Mouse (Mus musculus): ENCODE data around the gene Hspa4. TPM values are rescaled to one million over a fixed set of nuclear protein-coding genes. Genes with fewer than 3 reads are reported as not detected.
A peak's percentile ranks its signal among the peaks of the same experiment; 100 is the strongest.

Hspa4 gene
- total RNA-seq, 2 experiments from 2014 or later: 114 to 598 TPM

DNA sequence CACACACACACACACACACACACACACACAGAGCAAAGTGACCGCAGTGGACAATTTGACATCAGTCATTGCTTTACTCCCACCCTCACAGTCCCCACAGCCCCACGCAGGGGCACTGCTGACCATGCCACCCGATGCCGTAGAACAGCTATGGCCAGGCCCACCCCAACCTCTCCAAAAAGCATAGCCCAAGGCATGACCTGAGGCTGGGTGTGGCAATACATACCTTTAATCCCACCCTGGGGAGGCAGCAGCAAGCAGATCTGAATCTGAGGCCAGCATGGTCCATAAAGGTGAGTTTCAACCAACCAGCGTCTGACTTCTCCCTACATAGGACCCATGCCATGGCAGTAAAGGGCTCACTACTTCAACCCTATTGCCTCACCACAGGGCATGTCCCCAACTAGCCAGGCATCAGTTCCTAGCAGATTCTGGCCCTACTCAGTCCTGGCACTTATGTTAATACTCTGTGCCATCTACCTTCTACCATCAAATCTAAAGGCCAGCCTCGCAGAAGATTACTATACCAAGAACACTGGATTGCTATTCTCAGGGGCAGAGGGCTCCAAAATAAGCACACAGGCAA, 41.1 kb downstream of the Hspa4 start:
- ATAC-seq (replicated peaks; ENCODE audit: low FRiP score, low TSS enrichment, poor library complexity, severe bottlenecking): no peak

DNA sequence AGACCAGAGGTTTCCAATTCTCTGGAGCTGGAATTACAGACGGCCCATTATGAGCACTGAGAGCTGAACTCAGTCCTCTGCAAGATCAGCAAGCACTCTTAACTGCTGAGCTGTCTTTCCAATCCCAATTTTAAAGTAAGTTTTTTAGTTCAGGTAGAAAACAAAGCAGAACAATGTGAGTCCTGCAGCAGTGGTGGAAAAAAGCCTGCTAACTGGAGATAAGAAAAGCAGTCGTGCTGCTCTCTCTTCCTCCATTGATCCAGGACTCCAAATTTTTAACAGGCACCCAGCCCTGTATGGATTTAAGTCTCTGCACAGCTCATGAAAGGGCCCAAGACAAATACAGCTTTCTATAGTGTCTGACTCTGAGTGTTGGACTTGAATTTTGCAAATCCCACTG, 43.3 kb downstream of the Hspa4 start:
- no peak for ATAC-seq (replicated peaks; ENCODE audit: low FRiP score, low TSS enrichment, poor library complexity, severe bottlenecking)

DNA sequence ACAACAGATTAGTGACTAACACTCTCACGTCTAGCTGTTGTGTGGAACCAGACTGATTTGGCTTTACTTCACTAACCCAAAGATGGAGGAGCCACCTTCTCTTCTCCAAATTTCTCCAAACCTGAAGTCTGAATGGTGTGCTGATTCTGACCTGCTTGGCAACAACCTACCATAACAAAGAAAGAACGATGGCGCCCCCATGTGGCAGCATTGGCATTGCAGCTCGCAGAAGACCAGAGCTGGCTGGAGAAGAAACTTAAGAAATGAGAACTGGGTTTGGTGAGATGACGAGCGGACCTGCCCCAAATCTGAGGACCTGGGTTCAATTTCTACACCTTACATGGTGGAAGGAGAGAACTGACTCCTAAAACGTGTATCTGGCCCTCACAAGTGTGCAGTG, 45.3 kb downstream of the Hspa4 start:
- ATAC-seq (replicated peaks; ENCODE audit: low FRiP score, low TSS enrichment, poor library complexity, severe bottlenecking): 0 out of 2 replicates have a peak, but pooled peaks have one; percentile 28

DNA sequence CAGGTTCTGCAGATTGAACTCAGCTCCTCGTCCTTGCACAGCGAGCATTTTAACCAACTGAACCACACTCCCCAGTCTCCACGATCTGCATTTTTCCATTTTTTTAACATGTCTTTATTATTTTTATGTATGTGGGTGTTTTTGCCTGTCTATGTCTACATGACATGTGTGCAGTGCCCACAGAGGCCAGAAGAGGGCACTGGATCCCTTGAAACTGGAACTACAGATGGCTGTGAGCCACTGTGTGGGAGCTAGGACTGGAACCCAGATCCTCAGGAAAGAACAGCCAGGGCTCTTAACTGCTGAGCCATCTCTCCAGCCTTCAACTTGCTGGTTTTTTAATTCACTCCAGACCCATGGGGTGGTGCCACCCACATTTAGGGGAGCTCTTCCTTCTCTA, 45.8 kb downstream of the Hspa4 start:
- peak; percentile 25; the same call in 1 of the 2 replicates for ATAC-seq (replicated peaks; ENCODE audit: low FRiP score, low TSS enrichment, poor library complexity, severe bottlenecking)

DNA sequence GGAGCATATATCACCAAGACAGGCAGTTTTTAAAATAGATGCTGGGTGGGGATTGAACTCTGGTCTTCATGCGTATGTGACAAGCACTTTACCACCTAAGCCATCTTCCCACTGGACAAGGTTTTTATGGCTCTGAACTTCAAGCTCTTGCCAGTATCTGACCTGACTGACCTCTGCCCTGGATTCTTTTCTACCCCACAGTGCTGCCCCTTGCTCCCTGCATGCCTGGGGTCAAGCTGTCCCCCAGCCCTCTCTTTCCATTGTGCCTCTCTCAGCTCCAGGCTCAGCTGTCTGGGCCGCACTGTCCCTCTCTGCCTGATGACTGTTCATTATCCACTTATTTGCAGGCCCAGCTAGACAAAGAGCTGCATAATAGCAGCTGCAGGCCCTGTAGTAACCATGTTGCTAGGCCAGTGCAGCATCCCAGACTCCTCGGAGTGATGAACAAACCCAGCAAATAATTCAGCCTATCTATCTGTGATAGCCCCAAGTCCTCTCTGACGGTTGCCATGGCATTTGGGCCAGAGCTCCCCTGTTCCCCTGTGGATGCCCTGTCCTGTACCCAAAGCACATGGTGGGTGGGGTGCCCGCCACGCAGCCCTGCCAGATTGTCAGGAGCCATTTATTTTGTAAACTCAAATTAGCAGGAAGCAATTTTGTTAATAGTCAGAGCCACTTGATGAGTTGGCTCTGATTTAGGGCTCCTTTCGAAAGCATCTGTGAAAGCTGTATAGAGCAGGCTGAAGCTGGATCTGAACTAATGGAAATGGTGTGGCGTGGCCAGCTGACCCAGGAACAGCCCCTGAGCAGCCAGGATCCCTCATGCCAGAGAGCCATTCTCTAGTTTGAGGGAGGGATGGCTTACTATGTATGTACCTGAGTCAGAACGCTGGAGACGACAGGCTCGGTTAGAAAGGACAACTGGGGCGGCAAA, 47.8 kb downstream of the Hspa4 start:
- no peak for ATAC-seq (replicated peaks; ENCODE audit: low FRiP score, low TSS enrichment, poor library complexity, severe bottlenecking)

DNA sequence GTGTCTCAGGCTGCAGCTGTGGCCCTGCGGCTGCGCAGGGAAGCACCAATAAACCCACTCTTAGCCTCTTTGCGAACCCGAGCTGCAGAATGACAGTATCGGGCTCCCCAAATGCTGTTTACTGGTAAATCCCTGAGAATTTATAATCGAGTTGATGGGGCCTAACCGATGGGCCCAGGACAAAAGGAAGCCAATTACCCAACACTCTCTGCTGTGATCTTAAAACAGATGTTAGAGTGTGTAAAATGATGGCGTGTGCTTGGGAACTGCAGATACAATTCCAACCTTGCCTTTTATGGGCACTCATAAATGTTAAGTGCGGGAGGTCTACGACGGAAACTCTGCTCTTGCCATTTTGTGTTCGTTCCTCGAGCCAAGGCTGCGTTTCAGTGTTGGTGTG, 49.5 kb downstream of the Hspa4 start:
- ATAC-seq (replicated peaks; ENCODE audit: low FRiP score, low TSS enrichment, poor library complexity, severe bottlenecking): no peak

DNA sequence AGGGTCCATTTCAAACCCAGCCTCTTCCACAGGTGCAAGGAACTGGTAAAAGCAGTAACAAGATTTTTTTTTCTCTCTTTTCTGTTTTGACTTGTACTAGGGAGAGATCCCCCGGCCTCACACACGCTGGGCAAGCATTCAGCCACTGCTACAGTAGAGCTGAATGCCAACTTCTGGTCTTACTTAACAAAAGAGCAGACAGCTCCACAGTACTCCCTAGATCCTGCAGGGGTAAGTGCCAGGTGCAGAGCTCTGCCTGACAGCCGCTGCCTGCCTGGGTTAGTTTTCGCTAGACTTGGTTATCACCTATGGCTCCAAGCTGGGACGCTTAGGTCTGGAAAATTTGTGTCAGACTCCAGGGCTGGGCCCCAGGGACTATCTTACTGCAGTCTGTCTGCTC, 50.6 kb downstream of the Hspa4 start:
- ATAC-seq (replicated peaks; ENCODE audit: low FRiP score, low TSS enrichment, poor library complexity, severe bottlenecking): no peak

DNA sequence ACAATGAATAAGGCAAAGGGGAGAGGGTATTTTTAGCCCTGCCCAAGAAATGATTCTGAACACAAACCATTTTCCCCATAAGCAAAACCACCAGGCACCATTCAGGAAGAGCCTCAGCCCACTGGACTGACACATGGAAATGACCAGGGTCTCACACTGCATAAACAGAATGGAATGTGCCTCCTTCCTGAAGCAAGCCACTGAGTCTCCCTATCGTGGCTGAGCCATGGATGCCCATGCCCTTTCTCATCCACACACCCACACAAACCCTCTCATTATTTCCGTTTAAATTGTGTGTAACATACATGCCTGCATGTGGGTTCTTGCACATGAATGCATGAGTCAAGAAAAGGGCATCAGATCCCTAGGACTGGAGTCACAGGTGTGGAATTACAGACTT, 54.7 kb downstream of the Hspa4 start:
- ATAC-seq (replicated peaks; ENCODE audit: low FRiP score, low TSS enrichment, poor library complexity, severe bottlenecking): no peak

DNA sequence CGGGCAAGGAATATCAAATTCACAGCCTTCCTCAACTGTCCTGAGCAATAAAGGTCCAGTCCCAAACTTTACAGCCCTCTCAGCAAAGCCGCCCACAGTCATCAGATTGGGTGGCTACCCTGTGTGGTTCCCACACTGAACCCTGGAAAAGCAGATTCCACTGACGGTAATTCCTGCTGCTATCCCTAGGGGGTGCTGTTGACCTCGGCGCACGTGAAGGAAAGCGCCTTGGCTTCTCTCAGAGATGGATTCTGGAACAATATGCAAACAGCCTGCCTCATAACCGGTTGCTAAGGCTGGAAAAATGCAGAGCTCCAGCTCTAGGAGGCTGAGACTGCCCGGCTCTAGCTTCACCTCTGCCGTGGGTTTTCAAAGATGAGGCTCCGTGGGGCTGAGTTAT, 57.1 kb downstream of the Hspa4 start:
- ATAC-seq (replicated peaks; ENCODE audit: low FRiP score, low TSS enrichment, poor library complexity, severe bottlenecking): no peak

DNA sequence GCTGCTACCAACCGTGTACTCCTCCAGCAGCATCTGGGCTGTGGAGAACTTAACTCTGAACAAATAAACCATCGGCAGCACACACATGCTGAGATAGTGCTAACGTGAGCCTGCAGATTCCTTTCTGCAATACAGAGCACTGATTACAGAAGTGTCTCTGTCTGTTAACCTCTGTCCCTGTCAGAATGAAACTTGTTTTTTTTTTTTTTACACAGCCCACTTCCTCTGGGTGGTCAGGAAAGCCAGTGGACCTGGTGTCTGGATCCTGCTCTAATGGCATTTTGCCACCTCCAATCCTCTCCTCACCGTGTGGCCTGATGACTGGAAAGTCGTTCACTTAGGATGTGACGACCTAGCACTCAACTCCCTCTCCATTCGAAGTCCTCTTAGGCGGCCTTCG, 66.7 kb downstream of the Hspa4 start:
- no peak for ATAC-seq (replicated peaks; ENCODE audit: low FRiP score, low TSS enrichment, poor library complexity, severe bottlenecking)

DNA sequence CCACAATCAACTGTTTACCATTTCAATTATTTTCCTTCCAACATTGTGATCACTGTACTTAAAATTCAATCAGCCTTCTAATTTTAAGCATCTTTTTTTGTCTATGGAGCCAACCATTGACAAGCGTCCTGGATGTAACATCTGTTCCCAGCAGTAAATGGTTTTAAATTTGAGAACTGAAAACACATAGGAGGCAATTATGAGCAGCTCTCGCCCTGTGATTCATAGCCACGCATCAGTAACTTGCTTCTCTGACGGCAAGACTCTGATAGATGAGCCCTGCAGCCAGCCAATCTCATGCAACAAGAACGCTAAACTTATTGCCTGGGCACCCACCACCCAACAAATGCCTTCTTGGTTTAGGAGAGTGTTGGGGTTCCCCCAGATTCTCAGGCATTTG, 68.4 kb downstream of the Hspa4 start:
- no peak for ATAC-seq (replicated peaks; ENCODE audit: low FRiP score, low TSS enrichment, poor library complexity, severe bottlenecking)

DNA sequence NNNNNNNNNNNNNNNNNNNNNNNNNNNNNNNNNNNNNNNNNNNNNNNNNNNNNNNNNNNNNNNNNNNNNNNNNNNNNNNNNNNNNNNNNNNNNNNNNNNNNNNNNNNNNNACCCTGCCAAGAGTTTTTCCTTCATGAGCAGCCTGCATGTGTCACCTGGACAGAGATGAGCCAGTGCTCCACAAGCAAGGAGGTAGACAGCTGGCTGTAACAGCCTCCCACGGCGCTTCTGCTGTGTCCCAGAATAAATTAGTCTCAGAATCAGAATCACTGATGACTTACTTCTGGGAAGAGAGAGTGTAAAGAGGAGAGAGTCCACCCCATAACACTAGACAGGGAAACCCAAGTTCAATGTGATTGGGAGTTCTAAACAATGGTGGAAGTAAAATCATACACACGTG, 71.2 kb downstream of the Hspa4 start:
- ATAC-seq (replicated peaks; ENCODE audit: low FRiP score, low TSS enrichment, poor library complexity, severe bottlenecking): no peak

DNA sequence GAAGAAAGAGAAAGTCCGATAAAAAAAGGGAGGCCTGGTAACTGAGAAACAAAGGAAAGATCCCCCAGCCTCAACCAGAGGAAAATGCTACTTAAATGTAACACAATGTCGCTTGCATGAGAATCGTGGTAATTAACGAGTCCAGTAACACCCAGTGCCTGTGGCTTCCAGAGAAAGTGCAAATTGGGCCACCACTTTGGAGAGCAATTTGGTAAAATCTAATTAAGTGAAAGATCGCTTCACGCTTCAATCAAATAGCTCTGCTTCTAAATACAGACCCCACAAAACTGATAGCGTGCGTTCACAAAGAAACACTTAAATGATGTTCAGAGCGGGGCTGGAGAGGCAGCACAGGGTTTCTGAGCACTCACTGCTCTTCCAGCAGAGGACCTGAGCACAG, 89.4 kb downstream of the Hspa4 start:
- ATAC-seq (replicated peaks; ENCODE audit: low FRiP score, low TSS enrichment, poor library complexity, severe bottlenecking): no peak

Other genes with a start within 250 kb of the Hspa4 start
- gene Zcchc10, start 24.2 kb upstream of the Hspa4 start, total RNA-seq (2014; fragmentation: Nextera tagmentation): 14.9 and 27.5 TPM in 2 replicates
- gene Zcchc10, start 24.2 kb upstream of the Hspa4 start, total RNA-seq (2017): 3.8 and 8.7 TPM in 2 replicates
- 55.8 and 78.3 TPM in 2 replicates for gene Aff4, start 50.4 kb upstream of the Hspa4 start, total RNA-seq (2014; fragmentation: Nextera tagmentation)
- gene Aff4, start 50.4 kb upstream of the Hspa4 start, total RNA-seq (2017): 39.1 and 45.0 TPM in 2 replicates
- 2.6 TPM in 1 of 2 replicates, not detected in the other for gene Leap2, start 122.7 kb upstream of the Hspa4 start, total RNA-seq (2014; fragmentation: Nextera tagmentation)
- not detected in 2 replicates for gene Leap2, start 122.7 kb upstream of the Hspa4 start, total RNA-seq (2017)
- gene Uqcrq, start 130.4 kb upstream of the Hspa4 start, total RNA-seq (2014; fragmentation: Nextera tagmentation): 289 and 326 TPM in 2 replicates
- 30.9 and 67.9 TPM in 2 replicates for gene Uqcrq, start 130.4 kb upstream of the Hspa4 start, total RNA-seq (2017)
- 0.24 and 0.32 TPM in 2 replicates for gene Gdf9, start 130.6 kb upstream of the Hspa4 start, total RNA-seq (2014; fragmentation: Nextera tagmentation)
- gene Gdf9, start 130.6 kb upstream of the Hspa4 start, total RNA-seq (2017): 0.42 and 0.80 TPM in 2 replicates
- not detected in 2 replicates for gene Gm10447, start 156.7 kb upstream of the Hspa4 start, total RNA-seq (2014; fragmentation: Nextera tagmentation)
- gene Gm10447, start 156.7 kb upstream of the Hspa4 start, total RNA-seq (2017): not detected in 2 replicates
- gene Shroom1, start 156.7 kb upstream of the Hspa4 start, total RNA-seq (2014; fragmentation: Nextera tagmentation): not detected in 2 replicates
- gene Shroom1, start 156.7 kb upstream of the Hspa4 start, total RNA-seq (2017): not detected in 2 replicates
- not detected in 2 replicates for gene Gm9837, start 170.0 kb upstream of the Hspa4 start, total RNA-seq (2014; fragmentation: Nextera tagmentation)
- not detected in 2 replicates for gene Gm9837, start 170.0 kb upstream of the Hspa4 start, total RNA-seq (2017)
- gene Gm9945, start 179.7 kb upstream of the Hspa4 start, total RNA-seq (2014; fragmentation: Nextera tagmentation): not detected in 2 replicates
- gene Gm9945, start 179.7 kb upstream of the Hspa4 start, total RNA-seq (2017): not detected in 2 replicates
- 3.9 and 7.0 TPM in 2 replicates for gene Sowaha, start 179.8 kb upstream of the Hspa4 start, total RNA-seq (2014; fragmentation: Nextera tagmentation)
- gene Sowaha, start 179.8 kb upstream of the Hspa4 start, total RNA-seq (2017): 3.7 and 4.7 TPM in 2 replicates
- gene Sept8, start 218.8 kb upstream of the Hspa4 start, total RNA-seq (2014; fragmentation: Nextera tagmentation): 229 and 247 TPM in 2 replicates
- 135 and 175 TPM in 2 replicates for gene Sept8, start 218.8 kb upstream of the Hspa4 start, total RNA-seq (2017)